Mouse (Mus musculus): Measurements from ENCODE around the gene Tpgs1. TPM values are rescaled to one million over a fixed set of nuclear protein-coding genes. Genes with fewer than 3 reads are reported as not detected.

Gene Tpgs1
- polyA plus RNA-seq, 1 experiment from 2014 or later, result 107 TPM

DNA sequence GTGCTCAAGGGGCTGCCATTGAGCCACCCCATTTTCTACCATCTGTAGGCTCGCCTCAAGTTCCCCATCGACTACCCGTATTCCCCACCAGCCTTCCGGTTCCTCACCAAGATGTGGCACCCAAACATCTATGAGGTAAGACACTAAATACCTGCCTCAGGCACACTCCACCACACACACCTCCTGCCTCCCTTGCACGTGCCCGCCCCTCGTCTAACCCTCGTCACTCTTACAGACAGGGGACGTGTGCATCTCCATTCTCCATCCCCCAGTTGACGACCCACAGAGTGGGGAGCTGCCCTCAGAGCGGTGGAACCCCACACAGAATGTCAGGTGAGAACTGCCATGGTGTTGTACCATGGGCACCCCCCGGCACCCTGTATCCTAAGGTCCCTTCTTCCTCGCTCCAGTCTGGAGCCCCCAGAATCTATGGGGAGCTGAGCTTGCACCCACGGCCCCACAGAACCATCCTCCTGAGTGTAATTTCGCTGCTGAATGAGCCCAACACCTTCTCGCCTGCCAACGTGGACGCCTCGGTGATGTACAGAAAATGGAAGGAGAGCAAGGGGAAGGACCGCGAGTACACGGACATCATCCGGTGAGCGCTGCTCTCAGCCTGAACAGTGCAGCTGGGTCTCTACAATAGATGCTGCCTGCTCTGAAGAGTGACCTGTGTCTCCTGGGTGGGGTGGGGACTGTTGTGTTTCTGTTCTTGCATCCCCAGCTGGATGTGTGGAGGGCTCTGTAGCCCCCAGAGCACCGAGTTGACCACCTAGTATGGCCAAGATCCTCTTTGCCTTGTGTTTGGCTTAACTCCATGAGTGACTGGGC is 15.8 kb downstream of the Tpgs1 start:
- H3K9me3 ChIP-seq (replicated peaks; ENCODE audit: control insufficient read depth, low read length, poor library complexity, severe bottlenecking), result no peaks in the 10 kb centered on the region
- H3K4me3 ChIP-seq (ENCODE audit: low read depth, low read length), result no peak overlapping the region
- WGBS, result 94% methylated on average over 25 of the region's 25 CpGs
- H3K4me1 ChIP-seq (ENCODE audit: control insufficient read depth, insufficient read depth, low read length), result peaks cover 18% of the 10 kb centered on the region
- H3K36me3 ChIP-seq (ENCODE audit: control insufficient read depth, insufficient read depth, low read length), result peaks cover 29% of the 10 kb centered on the region
- H3K27me3 ChIP-seq (ENCODE audit: control insufficient read depth, insufficient read depth, low read depth, low read length), result no peaks in the 10 kb centered on the region
- no peak for ATAC-seq
- no peak overlapping the region for H3K27ac ChIP-seq (ENCODE audit: low read length)
- H3K9ac ChIP-seq (ENCODE audit: low read depth, low read length), result no peak overlapping the region
- H3K4me2 ChIP-seq (ENCODE audit: low read length), result no peak overlapping the region

DNA sequence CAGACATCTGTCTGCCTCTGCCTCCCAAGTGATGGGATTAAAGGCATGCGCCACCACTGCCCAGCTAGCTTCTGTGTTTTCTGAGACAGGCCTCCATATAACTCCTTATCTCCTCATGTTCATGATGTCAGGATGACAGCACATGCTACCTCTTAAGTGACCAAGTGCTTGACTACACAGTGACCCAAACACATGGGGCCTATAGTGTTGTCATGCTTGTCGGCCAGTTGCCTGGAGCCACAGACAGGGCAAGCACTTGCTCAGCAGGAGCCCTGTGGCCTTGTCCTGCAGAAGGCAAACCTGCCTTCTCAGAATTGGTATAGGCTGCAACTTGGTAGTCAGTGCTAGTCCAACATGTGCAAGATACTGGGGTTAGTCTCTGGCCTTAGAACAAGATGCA is 17.1 kb downstream of the Tpgs1 start:
- H3K4me3 ChIP-seq (ENCODE audit: low read depth, low read length), result no peak overlapping the region
- H3K27ac ChIP-seq (ENCODE audit: low read length), result no peak overlapping the region
- peaks cover 14% of the 10 kb centered on the region for H3K4me1 ChIP-seq (ENCODE audit: control insufficient read depth, insufficient read depth, low read length)
- H3K4me2 ChIP-seq (ENCODE audit: low read length), result no peak overlapping the region
- H3K9me3 ChIP-seq (replicated peaks; ENCODE audit: control insufficient read depth, low read length, poor library complexity, severe bottlenecking), result no peaks in the 10 kb centered on the region
- H3K36me3 ChIP-seq (ENCODE audit: control insufficient read depth, insufficient read depth, low read length), result peaks cover 29% of the 10 kb centered on the region
- no peak overlapping the region for H3K9ac ChIP-seq (ENCODE audit: low read depth, low read length)
- ATAC-seq, result no peak
- WGBS, result 92% methylated on average over 2 of the region's 2 CpGs
- H3K27me3 ChIP-seq (ENCODE audit: control insufficient read depth, insufficient read depth, low read depth, low read length), result no peaks in the 10 kb centered on the region

DNA sequence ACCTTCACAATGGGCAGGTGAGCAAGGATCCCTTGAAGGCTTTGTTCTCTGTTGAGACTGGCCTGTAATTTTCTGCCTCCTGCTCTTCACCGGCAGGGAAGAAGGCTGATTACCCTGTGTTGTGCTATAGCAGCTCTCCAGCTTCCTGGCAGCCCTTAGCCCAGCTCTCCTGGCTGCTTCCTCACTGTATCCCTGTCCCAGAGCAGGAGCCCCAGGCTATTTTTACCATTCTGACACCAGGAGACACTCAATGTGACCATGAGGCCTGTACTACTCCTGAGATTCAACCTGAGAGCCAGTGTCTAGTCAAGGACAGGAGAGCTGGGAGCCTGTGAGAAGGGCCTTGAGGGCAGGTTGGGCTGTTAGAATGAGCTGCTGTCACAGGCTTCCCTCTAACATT is 17.5 kb downstream of the Tpgs1 start:
- Histone ChIP-seq H3K9me3 (replicated peaks; ENCODE audit: control insufficient read depth, low read length, poor library complexity, severe bottlenecking) (no peaks in the 10 kb centered on the region), H3K4me1 (ENCODE audit: control insufficient read depth, insufficient read depth, low read length) (peaks cover 14% of the 10 kb centered on the region), H3K27me3 (ENCODE audit: control insufficient read depth, insufficient read depth, low read depth, low read length) (no peaks in the 10 kb centered on the region), H3K4me3 (ENCODE audit: low read depth, low read length) (no peak overlapping the region), H3K27ac (ENCODE audit: low read length) (no peak overlapping the region), H3K9ac (ENCODE audit: low read depth, low read length) (no peak overlapping the region), H3K4me2 (ENCODE audit: low read length) (no peak overlapping the region), H3K36me3 (ENCODE audit: control insufficient read depth, insufficient read depth, low read length) (peaks cover 29% of the 10 kb centered on the region)
- 94% methylated on average over 1 of the region's 1 CpGs for WGBS
- no peak for ATAC-seq

DNA sequence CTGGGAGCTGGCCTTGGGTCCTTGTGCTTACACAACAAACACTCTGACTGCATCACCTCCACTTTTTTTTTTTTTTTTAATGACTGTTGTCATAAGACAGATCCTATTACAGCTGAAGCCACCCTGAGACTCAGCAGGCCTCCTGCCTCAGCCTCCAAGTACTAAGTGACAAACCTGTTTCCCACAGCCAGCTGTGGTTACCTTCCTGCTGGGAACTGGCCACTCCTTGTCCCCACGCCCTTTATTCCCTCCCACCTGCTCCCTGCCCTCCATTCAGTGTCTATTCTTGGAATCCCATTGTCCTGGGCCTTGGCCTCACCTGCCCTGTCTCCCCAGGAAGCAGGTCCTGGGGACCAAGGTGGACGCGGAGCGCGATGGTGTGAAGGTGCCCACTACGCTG is 18.3 kb downstream of the Tpgs1 start:
- no peak overlapping the region for H3K4me2 ChIP-seq (ENCODE audit: low read length)
- H3K4me1 ChIP-seq (ENCODE audit: control insufficient read depth, insufficient read depth, low read length), result peaks cover 14% of the 10 kb centered on the region
- H3K9ac ChIP-seq (ENCODE audit: low read depth, low read length), result no peak overlapping the region
- H3K9me3 ChIP-seq (replicated peaks; ENCODE audit: control insufficient read depth, low read length, poor library complexity, severe bottlenecking), result no peaks in the 10 kb centered on the region
- H3K27ac ChIP-seq (ENCODE audit: low read length), result no peak overlapping the region
- peaks cover 29% of the 10 kb centered on the region for H3K36me3 ChIP-seq (ENCODE audit: control insufficient read depth, insufficient read depth, low read length)
- no peak for ATAC-seq
- H3K4me3 ChIP-seq (ENCODE audit: low read depth, low read length), result no peak overlapping the region
- 97% methylated on average over 6 of the region's 6 CpGs for WGBS
- no peaks in the 10 kb centered on the region for H3K27me3 ChIP-seq (ENCODE audit: control insufficient read depth, insufficient read depth, low read depth, low read length)

DNA sequence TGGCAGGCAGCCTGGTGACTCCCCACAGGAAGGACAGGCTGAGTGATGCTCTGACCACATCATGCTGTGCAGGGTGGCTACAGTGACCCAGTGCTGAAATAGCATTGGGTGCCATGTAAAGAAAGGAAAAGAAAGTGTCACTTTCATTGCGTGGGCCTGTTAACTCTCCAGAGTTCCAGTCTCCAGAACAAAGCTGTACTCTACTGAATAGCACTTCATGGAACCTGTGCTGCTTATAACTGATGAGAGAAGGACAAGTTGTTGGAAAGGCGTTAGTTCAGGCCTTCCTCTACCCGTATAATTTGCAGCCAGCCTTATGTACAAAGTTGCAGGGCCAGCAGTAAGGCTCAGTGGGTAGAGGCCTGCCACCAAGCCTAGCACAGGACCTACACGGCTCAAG is 19.6 kb downstream of the Tpgs1 start, which contains the start of gene Gzmm:
TSS of gene Gzmm (plus strand) at position 301 of the 400 bp plus-strand sequence.
- Histone ChIP-seq H3K4me1 (ENCODE audit: control insufficient read depth, insufficient read depth, low read length) (peaks cover 5% of the 10 kb centered on the region), H3K27ac (ENCODE audit: low read length) (no peak within 1 kb of the TSS), H3K9me3 (replicated peaks; ENCODE audit: control insufficient read depth, low read length, poor library complexity, severe bottlenecking) (no peaks in the 10 kb centered on the region), H3K4me3 (ENCODE audit: low read depth, low read length) (no peak within 1 kb of the TSS), H3K27me3 (ENCODE audit: control insufficient read depth, insufficient read depth, low read depth, low read length) (no peaks in the 10 kb centered on the region), H3K9ac (ENCODE audit: low read depth, low read length) (no peak within 1 kb of the TSS), H3K4me2 (ENCODE audit: low read length) (no peak within 1 kb of the TSS), H3K36me3 (ENCODE audit: control insufficient read depth, insufficient read depth, low read length) (peaks cover 29% of the 10 kb centered on the region)
- 81% methylated on average over 4 of the region's 4 CpGs for WGBS
- no peak for ATAC-seq

DNA sequence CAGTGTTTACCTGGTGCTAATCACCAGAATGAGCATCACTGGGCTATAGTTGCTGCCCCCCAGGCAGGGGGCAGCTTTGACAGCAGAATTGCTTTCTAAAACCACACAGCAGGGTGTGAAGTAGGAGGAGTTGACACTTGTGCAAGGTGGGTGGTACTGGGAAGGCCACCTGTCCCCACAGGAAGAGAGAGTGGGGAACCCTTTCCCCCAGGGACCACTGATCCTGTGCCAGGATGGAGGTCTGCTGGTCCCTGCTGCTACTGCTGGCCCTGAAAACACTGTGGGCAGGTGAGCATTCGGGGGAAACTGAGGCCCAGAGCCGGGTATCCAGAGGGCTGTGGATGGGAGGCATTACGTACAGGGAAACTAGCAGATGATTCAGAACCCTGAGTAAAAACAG is 20.0 kb downstream of the Tpgs1 start:
- no peaks in the 10 kb centered on the region for H3K27me3 ChIP-seq (ENCODE audit: control insufficient read depth, insufficient read depth, low read depth, low read length)
- H3K4me1 ChIP-seq (ENCODE audit: control insufficient read depth, insufficient read depth, low read length), result peaks cover under 1% of the 10 kb centered on the region; the same call in 1 of the 2 replicates
- H3K4me2 ChIP-seq (ENCODE audit: low read length), result no peak overlapping the region
- H3K36me3 ChIP-seq (ENCODE audit: control insufficient read depth, insufficient read depth, low read length), result peaks cover 28% of the 10 kb centered on the region
- H3K27ac ChIP-seq (ENCODE audit: low read length), result no peak overlapping the region
- no peaks in the 10 kb centered on the region for H3K9me3 ChIP-seq (replicated peaks; ENCODE audit: control insufficient read depth, low read length, poor library complexity, severe bottlenecking)
- H3K9ac ChIP-seq (ENCODE audit: low read depth, low read length), result no peak overlapping the region
- H3K4me3 ChIP-seq (ENCODE audit: low read depth, low read length), result no peak overlapping the region
- no peak for ATAC-seq
- 92% methylated on average over 3 of the region's 3 CpGs for WGBS

DNA sequence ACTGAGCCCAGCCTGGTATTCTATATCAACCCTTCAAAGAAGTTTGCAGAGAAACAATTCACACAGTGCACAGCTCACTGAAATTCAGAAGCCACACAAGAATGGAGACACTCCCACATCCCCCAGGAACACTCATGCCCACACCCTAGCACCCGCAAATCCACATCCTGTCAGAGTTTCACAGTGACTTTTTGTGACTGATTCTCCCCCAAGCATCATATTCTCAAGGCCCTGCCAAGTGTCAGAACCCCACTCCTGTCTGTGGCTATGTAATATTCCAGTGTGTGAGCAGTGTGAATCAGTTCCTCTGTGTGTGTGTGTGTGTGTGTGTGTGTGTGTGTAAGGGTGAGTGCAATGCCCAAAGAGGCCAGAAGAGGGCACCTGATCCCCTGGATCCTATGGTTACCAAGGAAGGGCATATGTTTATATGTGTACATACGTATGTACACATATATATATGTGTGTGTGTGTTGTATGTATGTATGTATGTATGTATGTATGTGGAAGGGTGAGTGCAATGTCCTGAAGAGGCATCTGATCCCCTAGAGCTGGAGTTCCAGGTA is 22.9 kb downstream of the Tpgs1 start:
- H3K27me3 ChIP-seq (ENCODE audit: control insufficient read depth, insufficient read depth, low read depth, low read length), result no peaks in the 10 kb centered on the region
- no peak overlapping the region for H3K4me2 ChIP-seq (ENCODE audit: low read length)
- no peak overlapping the region for H3K9ac ChIP-seq (ENCODE audit: low read depth, low read length)
- 100% methylated on average over 2 of the region's 2 CpGs for WGBS
- no peak overlapping the region for H3K4me3 ChIP-seq (ENCODE audit: low read depth, low read length)
- no peak overlapping the region for H3K27ac ChIP-seq (ENCODE audit: low read length)
- H3K36me3 ChIP-seq (ENCODE audit: control insufficient read depth, insufficient read depth, low read length), result peaks cover 16% of the 10 kb centered on the region
- ATAC-seq, result no peak
- H3K9me3 ChIP-seq (replicated peaks; ENCODE audit: control insufficient read depth, low read length, poor library complexity, severe bottlenecking), result no peaks in the 10 kb centered on the region
- no peaks in the 10 kb centered on the region for H3K4me1 ChIP-seq (ENCODE audit: control insufficient read depth, insufficient read depth, low read length)

DNA sequence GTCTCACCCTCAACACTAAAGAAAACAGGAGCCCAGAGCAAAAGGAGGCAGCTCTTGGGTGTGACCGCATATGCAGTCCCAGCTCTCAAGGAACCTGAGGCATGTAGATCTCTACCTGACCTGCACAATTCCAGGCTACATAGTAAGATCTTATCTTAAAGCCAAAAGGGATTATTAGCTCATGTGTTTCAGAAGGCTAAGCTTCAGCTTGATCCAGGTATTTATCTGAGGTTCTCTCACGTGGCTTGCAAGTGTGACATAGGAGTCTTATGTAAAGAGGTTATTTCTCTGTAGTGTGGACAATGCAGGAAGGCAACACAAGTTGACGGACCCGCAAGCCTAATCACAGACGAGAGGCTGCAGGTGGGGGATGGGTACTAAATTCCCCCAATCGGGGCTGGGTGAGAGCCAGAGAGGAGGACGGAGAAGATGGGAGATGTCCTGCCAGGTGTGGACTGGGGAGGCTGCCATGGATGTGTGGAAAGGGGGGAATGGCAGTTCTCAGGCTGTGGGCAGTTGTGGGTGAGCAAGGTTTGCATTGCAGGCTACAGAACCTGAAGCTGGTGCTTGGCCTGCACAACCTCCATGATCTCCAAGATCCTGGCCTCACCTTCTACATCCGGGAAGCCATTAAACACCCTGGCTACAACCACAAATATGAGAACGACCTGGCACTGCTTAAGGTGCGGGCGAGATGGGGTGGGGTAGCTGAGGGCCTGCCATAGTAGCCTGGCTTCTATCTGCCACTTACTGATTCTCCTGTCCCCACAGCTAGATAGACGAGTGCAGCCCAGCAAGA is 24.6 kb downstream of the Tpgs1 start:
- H3K4me1 ChIP-seq (ENCODE audit: control insufficient read depth, insufficient read depth, low read length), result no peaks in the 10 kb centered on the region
- no peak overlapping the region for H3K27ac ChIP-seq (ENCODE audit: low read length)
- 73% methylated on average over 12 of the region's 12 CpGs for WGBS
- no peaks in the 10 kb centered on the region for H3K27me3 ChIP-seq (ENCODE audit: control insufficient read depth, insufficient read depth, low read depth, low read length)
- peaks cover 3% of the 10 kb centered on the region for H3K36me3 ChIP-seq (ENCODE audit: control insufficient read depth, insufficient read depth, low read length)
- no peak overlapping the region for H3K9ac ChIP-seq (ENCODE audit: low read depth, low read length)
- H3K4me3 ChIP-seq (ENCODE audit: low read depth, low read length), result no peak overlapping the region
- H3K9me3 ChIP-seq (replicated peaks; ENCODE audit: control insufficient read depth, low read length, poor library complexity, severe bottlenecking), result no peaks in the 10 kb centered on the region
- ATAC-seq, result no peak
- H3K4me2 ChIP-seq (ENCODE audit: low read length), result no peak overlapping the region

DNA sequence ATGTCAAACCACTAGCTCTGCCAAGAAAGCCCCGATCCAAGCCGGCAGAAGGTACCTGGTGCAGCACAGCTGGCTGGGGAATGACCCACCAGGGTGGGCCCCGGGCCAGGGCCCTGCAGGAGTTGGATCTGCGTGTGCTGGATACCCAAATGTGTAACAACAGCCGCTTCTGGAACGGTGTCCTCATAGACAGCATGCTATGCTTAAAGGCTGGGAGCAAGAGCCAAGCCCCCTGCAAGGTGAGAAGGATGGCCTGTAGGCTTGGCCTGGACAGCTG is 25.1 kb downstream of the Tpgs1 start:
- 84% methylated on average over 6 of the region's 6 CpGs for WGBS
- no peaks in the 10 kb centered on the region for H3K4me1 ChIP-seq (ENCODE audit: control insufficient read depth, insufficient read depth, low read length)
- no peaks in the 10 kb centered on the region for H3K36me3 ChIP-seq (ENCODE audit: control insufficient read depth, insufficient read depth, low read length)
- H3K27ac ChIP-seq (ENCODE audit: low read length), result no peak overlapping the region
- no peak overlapping the region for H3K9ac ChIP-seq (ENCODE audit: low read depth, low read length)
- no peak for ATAC-seq
- no peak overlapping the region for H3K4me3 ChIP-seq (ENCODE audit: low read depth, low read length)
- no peak overlapping the region for H3K4me2 ChIP-seq (ENCODE audit: low read length)
- H3K9me3 ChIP-seq (replicated peaks; ENCODE audit: control insufficient read depth, low read length, poor library complexity, severe bottlenecking), result no peaks in the 10 kb centered on the region
- H3K27me3 ChIP-seq (ENCODE audit: control insufficient read depth, insufficient read depth, low read depth, low read length), result no peaks in the 10 kb centered on the region
